Mouse (Mus musculus): Measurements from ENCODE around the gene Chrm1. TPM values are rescaled to one million over a fixed set of nuclear protein-coding genes. Genes with fewer than 3 reads are reported as not detected.
A peak's percentile ranks its signal among the peaks of the same experiment; 100 is the strongest.
"Not testable (repeated sequence)": the region's sequence is repeated elsewhere in the genome, so short reads cannot be mapped to it uniquely, and the experiment has no call there.

Chrm1 gene
- polyA plus RNA-seq, 1 experiment: 2.4 TPM

DNA sequence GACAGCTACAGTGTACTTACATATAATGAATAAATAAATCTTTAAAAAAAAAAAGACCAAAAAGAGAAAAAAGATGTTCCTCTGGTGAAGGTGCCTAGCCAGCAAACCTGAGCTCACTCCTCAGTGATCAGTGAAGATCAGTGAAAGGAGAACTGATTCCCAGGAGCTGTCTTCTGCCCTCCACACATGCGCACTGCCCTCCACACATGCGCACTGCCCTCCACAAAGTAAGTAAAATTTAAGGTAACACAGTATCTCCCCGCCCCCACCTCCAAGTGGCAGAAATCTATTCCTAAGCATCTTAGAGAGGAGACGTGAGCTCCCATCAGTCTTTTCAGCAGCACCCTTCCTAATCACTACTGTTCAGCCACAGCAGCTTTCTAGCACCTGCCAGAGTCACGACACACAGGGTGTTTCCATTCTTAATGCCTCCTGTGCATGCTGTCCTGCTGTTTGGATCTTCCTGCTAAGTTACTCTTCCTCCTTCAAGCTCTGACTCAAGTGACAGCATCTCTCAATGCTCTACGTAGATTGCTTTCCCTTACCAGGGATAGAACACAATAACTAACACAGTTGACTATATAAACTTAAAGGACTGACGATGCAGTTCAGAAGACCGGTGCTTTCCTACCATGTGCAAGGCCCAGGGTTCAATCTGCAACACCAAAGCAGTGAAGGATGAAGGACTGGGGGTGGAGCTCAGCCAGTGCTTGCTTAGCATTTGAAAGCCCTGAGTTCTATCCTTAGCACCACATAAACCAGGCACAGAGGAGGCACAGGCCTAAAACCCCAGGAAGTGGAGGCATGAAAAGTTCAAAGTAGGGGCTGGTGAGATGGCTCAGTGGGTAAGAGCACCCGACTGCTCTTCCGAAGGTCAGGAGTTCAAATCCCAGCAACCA lies 52.5 kb downstream of the Chrm1 start:
- H3K36me3 ChIP-seq (ENCODE audit: control insufficient read depth, insufficient read depth, low read length): peaks cover 7% of the 10 kb centered on the region; the same call in 1 of the 2 replicates
- no peak overlapping the region for H3K4me3 ChIP-seq (ENCODE audit: low read depth, low read length)
- no peaks in the 10 kb centered on the region for H3K27me3 ChIP-seq (ENCODE audit: control insufficient read depth, insufficient read depth, low read length)
- 89% methylated on average over 10 of the region's 10 CpGs for WGBS
- peaks cover 22% of the 10 kb centered on the region; the same call in 1 of the 2 replicates for H3K4me1 ChIP-seq (ENCODE audit: control insufficient read depth, insufficient read depth, insufficient read length, low read length)
- H3K27ac ChIP-seq (ENCODE audit: insufficient read depth, low read depth, low read length): peak overlapping the region; percentile 94
- TF ChIP-seq POLR2A (IDR thresholded peaks at IDR 0.05; ENCODE audit: low read depth, low read length) (no peak), CTCF (IDR thresholded peaks at IDR 0.05; ENCODE audit: extremely low read depth, insufficient read length, insufficient replicate concordance, low read depth, low read length) (no peak)

GRCm38 (mm10) chr19:8716767-8717475 lies 53.3 kb downstream of the Chrm1 start:
- no peak for TF ChIP-seq POLR2A (IDR thresholded peaks at IDR 0.05; ENCODE audit: low read depth, low read length)
- no peak for TF ChIP-seq CTCF (IDR thresholded peaks at IDR 0.05; ENCODE audit: extremely low read depth, insufficient read length, insufficient replicate concordance, low read depth, low read length)
- peak overlapping the region; percentile 94 for H3K27ac ChIP-seq (ENCODE audit: insufficient read depth, low read depth, low read length)

GRCm38 (mm10) chr19:8718357-8718756 lies 54.8 kb downstream of the Chrm1 start:
- Histone ChIP-seq H3K27ac (ENCODE audit: insufficient read depth, low read depth, low read length) (no peak overlapping the region), H3K4me3 (ENCODE audit: low read depth, low read length) (no peak overlapping the region), H3K27me3 (ENCODE audit: control insufficient read depth, insufficient read depth, low read length) (no peaks in the 10 kb centered on the region), H3K36me3 (ENCODE audit: control insufficient read depth, insufficient read depth, low read length) (no peaks in the 10 kb centered on the region), H3K4me1 (ENCODE audit: control insufficient read depth, insufficient read depth, insufficient read length, low read length) (peaks cover 19% of the 10 kb centered on the region; the same call in 1 of the 2 replicates)
- TF ChIP-seq POLR2A (IDR thresholded peaks at IDR 0.05; ENCODE audit: low read depth, low read length) (no peak), CTCF (IDR thresholded peaks at IDR 0.05; ENCODE audit: extremely low read depth, insufficient read length, insufficient replicate concordance, low read depth, low read length) (peak; percentile 21; the same call in 1 of the 2 replicates)
- 64% methylated on average over 3 of the region's 3 CpGs for WGBS

More at GRCm38 (mm10) chr19:8716767-8717475, 53.3 kb downstream of the Chrm1 start:
- 67% methylated on average over 9 of the region's 10 CpGs for WGBS
- peaks cover 19% of the 10 kb centered on the region; the same call in 1 of the 2 replicates for H3K4me1 ChIP-seq (ENCODE audit: control insufficient read depth, insufficient read depth, insufficient read length, low read length)
- H3K36me3 ChIP-seq (ENCODE audit: control insufficient read depth, insufficient read depth, low read length): peaks cover 2% of the 10 kb centered on the region; the same call in 1 of the 2 replicates
- no peaks in the 10 kb centered on the region for H3K27me3 ChIP-seq (ENCODE audit: control insufficient read depth, insufficient read depth, low read length)
- H3K4me3 ChIP-seq (ENCODE audit: low read depth, low read length): no peak overlapping the region

- not testable (repeated sequence) for H3K36me3 ChIP-seq (ENCODE audit: control insufficient read depth, insufficient read depth, low read length); H3K27ac ChIP-seq (ENCODE audit: insufficient read depth, low read depth, low read length); H3K4me3 ChIP-seq (ENCODE audit: low read depth, low read length); H3K27me3 ChIP-seq (ENCODE audit: control insufficient read depth, insufficient read depth, low read length)
- H3K4me1 ChIP-seq (ENCODE audit: control insufficient read depth, insufficient read depth, insufficient read length, low read length): peaks cover 19% of the 10 kb centered on the region; the same call in 1 of the 2 replicates
Observed at GRCm38 (mm10) chr19:8719037-8719436, 55.4 kb downstream of the Chrm1 start.

GRCm38 (mm10) chr19:8721378-8721777 lies 57.8 kb downstream of the Chrm1 start:
- Histone ChIP-seq H3K4me3 (ENCODE audit: low read depth, low read length) (no peak overlapping the region), H3K36me3 (ENCODE audit: control insufficient read depth, insufficient read depth, low read length) (peaks cover 18% of the 10 kb centered on the region), H3K27ac (ENCODE audit: insufficient read depth, low read depth, low read length) (no peak overlapping the region), H3K4me1 (ENCODE audit: control insufficient read depth, insufficient read depth, insufficient read length, low read length) (peaks cover 6% of the 10 kb centered on the region; the same call in 1 of the 2 replicates), H3K27me3 (ENCODE audit: control insufficient read depth, insufficient read depth, low read length) (no peaks in the 10 kb centered on the region)
- TF ChIP-seq CTCF (IDR thresholded peaks at IDR 0.05; ENCODE audit: extremely low read depth, insufficient read length, insufficient replicate concordance, low read depth, low read length) (no peak), POLR2A (IDR thresholded peaks at IDR 0.05; ENCODE audit: low read depth, low read length) (no peak)
- 41% methylated on average over 1 of the region's 1 CpGs for WGBS

- no peak overlapping the region; the same call in 1 of the 2 replicates for H3K4me3 ChIP-seq (ENCODE audit: low read depth, low read length)
- peaks cover 2% of the 10 kb centered on the region; the same call in 1 of the 2 replicates for H3K4me1 ChIP-seq (ENCODE audit: control insufficient read depth, insufficient read depth, insufficient read length, low read length)
- TF ChIP-seq CTCF (IDR thresholded peaks at IDR 0.05; ENCODE audit: extremely low read depth, insufficient read length, insufficient replicate concordance, low read depth, low read length): no peak
- TF ChIP-seq POLR2A (IDR thresholded peaks at IDR 0.05; ENCODE audit: low read depth, low read length): no peak
- WGBS: 27% methylated on average over 4 of the region's 4 CpGs
- H3K27me3 ChIP-seq (ENCODE audit: control insufficient read depth, insufficient read depth, low read length): no peaks in the 10 kb centered on the region
- no peak overlapping the region for H3K27ac ChIP-seq (ENCODE audit: insufficient read depth, low read depth, low read length)
- peaks cover 22% of the 10 kb centered on the region for H3K36me3 ChIP-seq (ENCODE audit: control insufficient read depth, insufficient read depth, low read length)
Observed at GRCm38 (mm10) chr19:8722021-8722420, 58.4 kb downstream of the Chrm1 start.

DNA sequence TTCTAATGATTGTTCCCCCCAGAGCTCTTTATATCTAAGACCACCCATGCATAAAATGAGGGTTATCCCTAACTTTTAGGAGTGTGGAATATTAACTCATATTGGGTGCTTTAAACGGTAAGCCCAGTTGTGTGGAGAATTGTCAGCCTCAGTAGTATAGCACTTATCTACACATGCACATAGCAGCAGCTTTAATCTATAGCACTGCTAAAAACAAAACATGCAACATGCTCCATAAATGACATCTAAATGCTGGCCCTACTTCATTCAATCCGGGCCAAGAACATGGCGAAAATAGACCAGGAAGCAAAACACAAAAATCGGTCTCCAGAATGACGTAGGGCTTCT lies 58.9 kb downstream of the Chrm1 start:
- peak overlapping the region; percentile 74 for H3K4me3 ChIP-seq (ENCODE audit: low read depth, low read length)
- peaks cover 22% of the 10 kb centered on the region for H3K36me3 ChIP-seq (ENCODE audit: control insufficient read depth, insufficient read depth, low read length)
- no peak for TF ChIP-seq POLR2A (IDR thresholded peaks at IDR 0.05; ENCODE audit: low read depth, low read length)
- no peak for TF ChIP-seq CTCF (IDR thresholded peaks at IDR 0.05; ENCODE audit: extremely low read depth, insufficient read length, insufficient replicate concordance, low read depth, low read length)
- peaks cover 1% of the 10 kb centered on the region; the same call in 1 of the 2 replicates for H3K4me1 ChIP-seq (ENCODE audit: control insufficient read depth, insufficient read depth, insufficient read length, low read length)
- under 1% methylated on average over 5 of the region's 5 CpGs for WGBS
- peak overlapping the region; percentile 98 for H3K27ac ChIP-seq (ENCODE audit: insufficient read depth, low read depth, low read length)
- H3K27me3 ChIP-seq (ENCODE audit: control insufficient read depth, insufficient read depth, low read length): no peaks in the 10 kb centered on the region
